Mouse (Mus musculus) forebrain, embryonic 14.5 days (tissue): ENCODE measurements around the gene B430306N03Rik. TPM values are rescaled to one million over a fixed set of nuclear protein-coding genes. Genes with fewer than 3 reads are reported as not detected.
"Not testable (repeated sequence)": the region's sequence is repeated elsewhere in the genome, so short reads cannot be mapped to it uniquely, and the experiment has no call there.

Source experiments
- ATAC-seq: fragments of 200-750 bp; cut with Nextera tagmentation; 2 replicates; pipeline ENCODE4 v1.8.0; 2017; ENCODE audit warnings: mild to moderate bottlenecking, moderate library complexity
- DNase-seq: peaks from one replicate; pipeline ENCODE4 v3.0.0-alpha.2; 2015; ENCODE audit warnings: low spot score
- H3K27ac ChIP-seq: fragments of 300-500 bp; sonication (generic); 2 replicates; pipeline ENCODE4 v1.5.1; 2014; ENCODE audit warnings: low read depth, mild to moderate bottlenecking, control low read depth, low read length, moderate library complexity
- H3K27me3 ChIP-seq: fragments of 300-500 bp; sonication (generic); replicated peaks from 2 replicates; pipeline ENCODE4 v1.6.1; 2014; ENCODE audit warnings: low read length, control low read depth, mixed read lengths; ENCODE audit not compliant: control insufficient read depth, insufficient read depth
- H3K36me3 ChIP-seq: fragments of 300-500 bp; sonication (generic); 2 replicates; pipeline ENCODE4 v1.6.1; 2014; ENCODE audit warnings: low read length, control low read depth; ENCODE audit not compliant: control insufficient read depth, insufficient read depth
- H3K4me1 ChIP-seq: fragments of 300-500 bp; sonication (generic); 2 replicates; pipeline ENCODE4 v1.6.1; 2014; ENCODE audit warnings: antibody characterized with exemption, low read length, control low read depth; ENCODE audit not compliant: control insufficient read depth, insufficient read depth
- H3K4me2 ChIP-seq: fragments of 300-500 bp; sonication (generic); 2 replicates; pipeline ENCODE4 v1.6.1; 2014; ENCODE audit warnings: mild to moderate bottlenecking, control low read depth, low read length
- H3K4me3 ChIP-seq: fragments of 300-500 bp; sonication (generic); 2 replicates; pipeline ENCODE4 v1.5.1; 2014; ENCODE audit warnings: low read depth, low read length, control low read depth
- H3K9ac ChIP-seq: fragments of 300-500 bp; sonication (generic); 2 replicates; pipeline ENCODE4 v1.6.1; 2014; ENCODE audit warnings: mild to moderate bottlenecking, low read length, control low read depth, moderate library complexity
- H3K9me3 ChIP-seq: fragments of 300-500 bp; sonication (generic); replicated peaks from 2 replicates; pipeline ENCODE4 v1.6.1; 2016; ENCODE audit warnings: low read length, control low read depth, mixed read lengths; ENCODE audit not compliant: control insufficient read depth
- WGBS: fragments of 180-500 bp; shearing (Covaris S2); extraction: QIAGEN DNeasy Blood & Tissue Kit; methylation state at CpG from one replicate; pipeline ENCODE4 v1.1.7; 2014; 5-methylcytosine and 5-hydroxymethylcytosine counted together
- polyA plus RNA-seq: library from polyadenylated mRNA; unstranded; fragments of >200 nt; fragmentation: Nextera tagmentation; extraction: Ambion mirVana; gene quantifications from 2 replicates; pipeline ENCODE4 v1.2.1, GENCODE M21; 2014

Gene B430306N03Rik
- polyA plus RNA-seq, 1 experiment from 2014 or later, result not detected

DNA sequence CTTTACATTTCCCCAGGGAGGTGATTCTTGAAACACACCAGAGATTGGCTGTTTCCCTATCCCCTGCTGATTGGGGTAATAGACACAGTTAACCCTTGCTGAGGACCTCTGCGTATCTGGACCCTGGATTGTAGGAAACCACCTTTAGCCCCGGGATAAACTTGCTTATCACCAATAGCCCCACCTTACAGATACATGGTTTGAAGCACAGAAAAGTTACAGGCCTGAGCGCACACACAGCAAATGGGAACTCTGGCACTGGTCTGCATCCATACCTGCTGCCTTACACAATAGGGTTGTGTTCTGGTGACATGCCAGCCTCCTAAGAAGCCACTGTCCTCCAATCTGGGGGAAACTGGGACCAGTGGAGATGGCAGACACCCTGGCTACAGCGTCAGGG lies 29.9 kb downstream of the B430306N03Rik start:
- Histone ChIP-seq H3K27me3 (no peaks in the 10 kb centered on the region), H3K9ac (no peak overlapping the region), H3K4me1 (no peaks in the 10 kb centered on the region), H3K4me3 (no peak overlapping the region), H3K36me3 (no peaks in the 10 kb centered on the region), H3K4me2 (no peak overlapping the region), H3K27ac (no peak overlapping the region), H3K9me3 (no peaks in the 10 kb centered on the region)
- WGBS, result 82% methylated on average over 4 of the region's 4 CpGs
- no peak for ATAC-seq
- DNase-seq, result no peak

DNA sequence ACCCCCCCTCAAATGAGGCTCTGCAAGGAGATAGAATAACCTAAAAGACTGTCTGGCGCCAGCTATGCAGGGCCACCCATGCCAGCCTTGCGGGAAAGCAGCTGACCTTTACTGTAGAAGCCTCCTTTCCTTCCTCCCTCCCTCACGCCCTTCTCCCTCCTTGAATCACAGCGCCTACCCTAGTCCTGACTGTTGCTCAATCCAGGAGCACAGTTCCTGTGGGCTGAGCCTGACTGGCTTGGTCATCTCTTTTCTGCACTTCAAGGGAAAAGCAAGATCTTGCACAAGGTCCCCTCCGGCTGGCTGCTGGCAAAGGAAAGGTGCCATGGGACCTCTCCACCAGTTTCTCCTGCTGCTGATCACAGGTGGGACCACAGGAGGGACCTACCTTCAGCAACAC lies 30.3 kb downstream of the B430306N03Rik start, which contains the start of gene Trem2:
Trem2 (plus strand) TSS at position 171 of the 400 bp plus-strand sequence.
- no peaks in the 10 kb centered on the region for H3K9me3 ChIP-seq
- H3K4me3 ChIP-seq, result no peak within 1 kb of the TSS
- WGBS, result 78% methylated on average over 5 of the region's 5 CpGs
- H3K4me2 ChIP-seq, result no peak within 1 kb of the TSS
- ATAC-seq (no peak), DNase-seq (no peak)
- no peaks in the 10 kb centered on the region for H3K27me3 ChIP-seq
- H3K4me1 ChIP-seq, result no peaks in the 10 kb centered on the region
- H3K27ac ChIP-seq, result no peak within 1 kb of the TSS
- H3K36me3 ChIP-seq, result no peaks in the 10 kb centered on the region
- H3K9ac ChIP-seq, result no peak within 1 kb of the TSS

DNA sequence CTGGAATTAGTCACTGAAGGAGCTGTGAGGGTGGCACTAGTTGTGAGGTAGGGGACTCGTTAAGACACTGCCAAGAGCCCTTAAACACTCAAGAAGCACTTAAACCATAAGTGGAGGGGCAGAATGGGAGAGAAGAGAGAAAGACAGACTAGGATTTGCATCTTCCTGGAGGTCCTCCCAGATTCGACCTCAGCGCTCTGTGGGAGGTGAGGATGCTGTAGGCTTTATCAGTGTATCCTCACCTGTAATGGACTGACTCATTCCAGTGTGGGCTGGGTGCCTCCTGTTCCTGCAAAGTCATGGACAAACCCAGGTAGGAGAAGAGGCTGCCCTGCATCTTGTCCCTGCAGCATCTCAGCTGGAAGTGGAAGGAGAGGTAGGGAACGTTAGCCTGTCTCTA lies 30.9 kb downstream of the B430306N03Rik start:
- 61% methylated on average over 4 of the region's 4 CpGs for WGBS
- no peak for ATAC-seq
- H3K9me3 ChIP-seq, result no peaks in the 10 kb centered on the region
- no peaks in the 10 kb centered on the region for H3K36me3 ChIP-seq
- DNase-seq, result no peak
- H3K4me3 ChIP-seq, result no peak overlapping the region
- no peak overlapping the region for H3K9ac ChIP-seq
- no peaks in the 10 kb centered on the region for H3K4me1 ChIP-seq
- no peak overlapping the region for H3K27ac ChIP-seq
- H3K27me3 ChIP-seq, result no peaks in the 10 kb centered on the region
- H3K4me2 ChIP-seq, result no peak overlapping the region

DNA sequence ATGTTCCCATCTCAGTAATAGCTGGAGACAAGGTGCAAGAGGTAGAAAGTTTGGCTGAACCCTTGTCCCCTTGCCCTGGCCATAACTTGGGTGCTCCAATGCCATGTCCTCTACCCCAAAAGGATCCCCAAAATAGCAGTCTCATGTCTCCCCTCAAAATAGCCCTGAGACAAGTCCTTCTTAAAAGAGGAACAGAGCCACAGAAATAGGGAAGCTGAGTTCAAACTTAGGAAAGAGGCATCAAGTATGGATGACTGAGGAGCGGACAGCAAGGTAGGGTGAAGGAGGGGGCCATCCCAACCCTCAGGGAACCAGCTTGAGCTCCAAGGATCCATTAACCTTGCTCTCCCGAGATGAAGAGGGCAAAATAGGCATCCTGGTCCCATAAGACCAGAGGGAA lies 31.3 kb downstream of the B430306N03Rik start:
- Histone ChIP-seq H3K9ac (no peak overlapping the region), H3K4me1 (no peaks in the 10 kb centered on the region), H3K27me3 (no peaks in the 10 kb centered on the region), H3K27ac (no peak overlapping the region), H3K4me3 (no peak overlapping the region), H3K9me3 (no peaks in the 10 kb centered on the region), H3K36me3 (no peaks in the 10 kb centered on the region), H3K4me2 (no peak overlapping the region)
- ATAC-seq, result no peak
- DNase-seq, result no peak
- WGBS, result 86% methylated on average over 2 of the region's 2 CpGs

DNA sequence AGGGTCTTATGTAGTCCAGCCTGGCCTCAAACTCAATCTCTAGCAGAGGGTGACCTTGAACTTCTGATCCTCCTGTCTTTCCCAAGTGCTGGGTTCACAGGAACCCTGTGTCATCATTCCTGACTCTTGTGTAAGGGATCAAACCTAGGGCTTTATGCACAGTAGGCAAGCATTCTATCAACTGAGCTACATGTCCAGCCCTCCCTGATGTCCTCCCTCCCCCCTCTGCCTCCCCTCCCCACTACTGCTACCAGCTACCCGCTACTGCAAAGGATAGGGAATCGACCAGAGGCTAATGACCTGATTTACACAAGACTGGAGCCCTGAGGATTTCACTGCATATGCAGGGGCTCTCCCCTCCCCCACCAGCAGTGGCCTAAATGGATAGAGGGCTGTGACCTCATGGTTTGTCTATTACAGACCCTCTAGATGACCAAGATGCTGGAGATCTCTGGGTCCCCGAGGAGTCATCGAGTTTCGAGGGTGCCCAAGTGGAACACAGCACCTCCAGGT lies 34.8 kb downstream of the B430306N03Rik start:
- no peak overlapping the region for H3K9ac ChIP-seq
- DNase-seq, result no peak
- H3K4me3 ChIP-seq, result no peak overlapping the region
- no peaks in the 10 kb centered on the region for H3K27me3 ChIP-seq
- ATAC-seq, result no peak
- no peaks in the 10 kb centered on the region for H3K9me3 ChIP-seq
- H3K27ac ChIP-seq, result no peak overlapping the region
- no peaks in the 10 kb centered on the region for H3K36me3 ChIP-seq
- no peak overlapping the region for H3K4me2 ChIP-seq
- no peaks in the 10 kb centered on the region for H3K4me1 ChIP-seq
- WGBS, result 63% methylated on average over 5 of the region's 5 CpGs

DNA sequence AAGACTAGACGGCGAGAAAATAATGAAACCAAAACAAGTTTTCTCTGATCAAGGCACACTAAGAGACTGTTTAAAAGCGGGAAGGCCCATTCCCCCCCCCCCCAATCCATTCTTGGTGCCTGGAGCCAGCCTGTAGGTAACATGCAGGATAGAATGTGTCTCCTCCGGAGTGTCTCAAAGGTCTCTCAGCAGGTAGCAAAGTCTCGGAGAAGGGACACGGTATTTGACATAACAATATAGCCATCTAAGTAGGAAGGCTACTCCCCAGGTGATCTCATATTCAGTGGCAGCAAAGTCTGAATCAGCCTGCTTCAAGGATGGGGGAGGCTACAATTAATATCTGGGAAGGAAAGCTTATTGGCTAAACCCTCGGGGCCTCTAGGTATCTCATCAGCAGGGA lies 37.0 kb downstream of the B430306N03Rik start:
- not testable (repeated sequence) for H3K9ac ChIP-seq, H3K36me3 ChIP-seq, H3K27me3 ChIP-seq, H3K27ac ChIP-seq, DNase-seq, ATAC-seq, H3K4me3 ChIP-seq, H3K4me1 ChIP-seq, H3K4me2 ChIP-seq, H3K9me3 ChIP-seq
- 65% methylated on average over 7 of the region's 7 CpGs for WGBS

DNA sequence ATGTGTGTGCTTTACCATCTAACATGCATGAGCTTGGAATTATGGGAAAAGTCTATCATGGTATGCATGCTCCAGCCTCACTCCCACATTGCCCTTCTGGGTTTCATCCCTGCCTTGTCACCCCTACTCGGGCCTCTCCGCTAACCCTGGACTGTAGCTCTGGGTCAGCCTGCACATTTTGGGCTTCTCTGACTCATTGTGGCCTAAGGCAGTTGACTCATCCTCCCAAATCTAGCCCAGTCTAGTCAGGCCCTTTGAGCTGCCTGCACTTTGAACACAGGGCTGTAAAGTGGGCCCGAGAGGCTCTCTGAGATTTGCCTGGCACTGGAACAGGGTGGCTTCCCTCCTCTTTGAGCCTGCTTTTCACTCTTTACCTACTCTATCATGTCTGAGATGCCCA lies 39.9 kb downstream of the B430306N03Rik start:
- Histone ChIP-seq H3K27me3 (no peaks in the 10 kb centered on the region), H3K36me3 (no peaks in the 10 kb centered on the region), H3K4me3 (no peak overlapping the region), H3K4me1 (no peaks in the 10 kb centered on the region), H3K9me3 (no peaks in the 10 kb centered on the region), H3K4me2 (no peak overlapping the region), H3K27ac (no peak overlapping the region), H3K9ac (no peak overlapping the region)
- 95% methylated on average over 3 of the region's 3 CpGs for WGBS
- DNase-seq (no peak), ATAC-seq (no peak)

DNA sequence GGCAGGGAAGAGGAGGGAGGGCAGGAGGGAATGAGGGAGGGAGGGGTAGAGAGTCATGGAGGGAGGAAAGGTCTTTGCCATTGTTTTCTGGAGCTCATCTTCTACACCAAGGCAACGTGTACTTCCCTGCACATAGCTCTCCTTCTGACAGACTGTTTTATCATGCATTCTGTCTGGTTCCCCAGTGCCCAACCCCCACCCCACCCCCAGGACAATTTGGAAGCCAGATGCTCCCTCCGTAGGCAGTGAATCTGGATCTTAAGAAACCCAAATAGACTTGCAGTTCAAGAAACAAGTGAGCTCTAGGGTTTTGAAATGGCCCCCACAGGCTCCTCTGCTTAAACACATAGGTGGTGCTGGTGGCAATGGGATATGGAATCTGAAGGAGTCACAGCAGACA lies 42.0 kb downstream of the B430306N03Rik start:
- H3K4me1 ChIP-seq, result no peaks in the 10 kb centered on the region
- H3K9ac ChIP-seq, result no peak overlapping the region
- H3K27me3 ChIP-seq, result no peaks in the 10 kb centered on the region
- H3K4me3 ChIP-seq, result no peak overlapping the region
- H3K36me3 ChIP-seq, result no peaks in the 10 kb centered on the region
- DNase-seq, result no peak
- no peak overlapping the region for H3K4me2 ChIP-seq
- no peak overlapping the region for H3K27ac ChIP-seq
- no peaks in the 10 kb centered on the region for H3K9me3 ChIP-seq
- no peak for ATAC-seq
- 60% methylated on average over 2 of the region's 2 CpGs for WGBS

DNA sequence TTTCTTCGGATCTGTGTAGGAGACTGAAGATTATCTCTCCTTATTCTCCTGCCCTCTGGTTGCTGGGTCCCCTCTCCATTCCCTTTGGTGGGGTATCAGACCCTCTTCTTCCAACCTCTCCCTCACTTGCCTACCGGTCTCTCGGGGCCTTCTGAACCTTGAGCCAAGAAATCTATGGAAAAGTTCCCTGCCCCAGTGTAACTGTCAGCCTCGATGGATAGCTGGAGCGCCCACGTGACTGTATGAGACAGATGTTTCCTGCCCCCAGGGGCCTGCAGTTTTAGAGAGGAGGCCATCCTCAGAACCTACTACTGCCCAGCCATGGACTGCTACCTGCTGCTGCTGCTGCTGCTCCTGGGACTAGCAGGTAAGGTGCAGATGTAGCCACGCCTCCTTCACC lies 43.7 kb downstream of the B430306N03Rik start, which contains the start of gene Treml1:
Treml1 (plus strand) TSS at position 301 of the 400 bp plus-strand sequence.
- H3K27me3 ChIP-seq, result no peaks in the 10 kb centered on the region
- H3K36me3 ChIP-seq, result no peaks in the 10 kb centered on the region
- no peak for DNase-seq
- ATAC-seq, result no peak
- no peak within 1 kb of the TSS for H3K27ac ChIP-seq
- no peaks in the 10 kb centered on the region for H3K9me3 ChIP-seq
- H3K9ac ChIP-seq, result no peak within 1 kb of the TSS
- H3K4me2 ChIP-seq, result no peak within 1 kb of the TSS
- H3K4me3 ChIP-seq, result no peak within 1 kb of the TSS
- WGBS, result 87% methylated on average over 7 of the region's 7 CpGs
- no peaks in the 10 kb centered on the region for H3K4me1 ChIP-seq
